Mouse (Mus musculus): ENCODE measurements around the gene Cby1. TPM values are rescaled to one million over a fixed set of nuclear protein-coding genes. Genes with fewer than 3 reads are reported as not detected.
"Not testable (repeated sequence)": the region's sequence is repeated elsewhere in the genome, so short reads cannot be mapped to it uniquely, and the experiment has no call there.

Cby1 gene
- polyA plus RNA-seq, 1 experiment, result 14.7 TPM

DNA sequence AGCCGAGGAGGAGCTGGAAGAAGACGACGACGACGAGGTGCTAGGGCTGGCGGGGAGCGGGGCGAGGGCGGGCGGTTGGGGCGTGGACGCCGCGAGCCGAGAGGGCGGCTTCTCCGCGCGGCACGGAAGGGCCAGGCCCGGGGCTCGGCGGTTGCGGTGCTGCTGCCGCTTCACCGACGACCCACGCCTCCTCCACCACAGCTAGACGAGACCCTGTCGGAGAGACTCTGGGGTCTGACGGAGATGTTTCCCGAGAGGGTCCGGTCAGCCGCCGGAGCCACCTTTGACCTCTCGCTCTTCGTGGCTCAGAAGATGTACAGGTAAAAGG is 11.9 kb downstream of the Cby1 start:
- Histone ChIP-seq H3K27ac (ENCODE audit: insufficient read depth, low read depth, low read length) (no peak overlapping the region), H3K4me1 (ENCODE audit: control insufficient read depth, insufficient read depth, low read length) (peaks cover 2% of the 10 kb centered on the region), H3K4me3 (ENCODE audit: insufficient read depth, low read length) (peak overlapping the region; percentile 92)
- TF ChIP-seq CTCF (IDR thresholded peaks at IDR 0.05; ENCODE audit: low read depth, low read length) (no peak), POLR2A (IDR thresholded peaks at IDR 0.05; ENCODE audit: borderline replicate concordance, low read depth, low read length) (no peak)

GRCm38 (mm10) chr15:79671828-79672348 is 12.9 kb downstream of the Cby1 start:
- not testable (repeated sequence) for H3K27ac ChIP-seq (ENCODE audit: insufficient read depth, low read depth, low read length); H3K4me1 ChIP-seq (ENCODE audit: control insufficient read depth, insufficient read depth, low read length)
- peak overlapping the region; percentile 92 for H3K4me3 ChIP-seq (ENCODE audit: insufficient read depth, low read length)

DNA sequence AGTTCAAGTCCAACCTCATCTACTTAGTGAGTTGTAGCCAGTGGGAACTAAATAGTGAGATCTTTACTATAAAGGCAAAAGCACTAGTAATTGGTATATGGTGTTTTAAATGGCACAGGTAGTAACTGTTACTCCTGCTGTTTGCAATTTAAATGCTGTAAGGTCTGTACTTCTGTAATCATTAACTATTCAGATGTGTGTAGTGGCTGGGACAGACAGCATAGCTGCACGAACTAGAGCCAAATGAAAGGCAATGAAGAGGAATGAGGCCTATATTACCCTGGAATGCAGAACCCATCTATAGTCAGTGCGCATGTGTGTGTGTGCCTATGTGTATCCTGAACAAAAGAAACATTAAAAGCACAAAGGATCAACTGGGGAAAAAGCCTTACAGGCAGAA is 18.9 kb downstream of the Cby1 start:
- TF ChIP-seq CTCF (IDR thresholded peaks at IDR 0.05; ENCODE audit: low read depth, low read length) (no peak), POLR2A (IDR thresholded peaks at IDR 0.05; ENCODE audit: borderline replicate concordance, low read depth, low read length) (no peak)
- Histone ChIP-seq H3K4me1 (ENCODE audit: control insufficient read depth, insufficient read depth, low read length) (peaks cover 15% of the 10 kb centered on the region), H3K27ac (ENCODE audit: insufficient read depth, low read depth, low read length) (no peak overlapping the region), H3K4me3 (ENCODE audit: insufficient read depth, low read length) (no peak overlapping the region)

DNA sequence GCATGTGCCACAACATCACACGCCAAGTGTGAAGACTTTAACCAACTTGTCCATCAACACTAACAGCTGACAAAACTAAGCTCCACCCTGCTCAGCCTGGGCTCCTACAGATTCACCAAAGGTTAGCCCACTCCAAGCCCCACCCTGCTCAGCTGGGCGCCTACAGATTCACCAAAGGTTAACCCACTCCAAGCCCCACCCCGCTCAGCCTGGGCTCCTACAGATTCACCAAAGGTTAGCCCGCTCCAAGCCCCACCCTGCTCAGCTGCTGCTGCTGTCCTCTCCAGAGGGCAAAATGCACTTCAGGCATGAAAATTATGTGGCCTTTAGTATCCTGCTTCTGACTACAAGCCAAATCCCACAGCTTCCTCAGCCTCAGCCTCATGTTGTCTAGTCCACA is 23.0 kb downstream of the Cby1 start:
- TF ChIP-seq CTCF (IDR thresholded peaks at IDR 0.05; ENCODE audit: low read depth, low read length) (no peak), POLR2A (IDR thresholded peaks at IDR 0.05; ENCODE audit: borderline replicate concordance, low read depth, low read length) (no peak)
- Histone ChIP-seq H3K4me3 (ENCODE audit: insufficient read depth, low read length) (no peak overlapping the region), H3K4me1 (ENCODE audit: control insufficient read depth, insufficient read depth, low read length) (peaks cover 33% of the 10 kb centered on the region), H3K27ac (ENCODE audit: insufficient read depth, low read depth, low read length) (no peak overlapping the region)

DNA sequence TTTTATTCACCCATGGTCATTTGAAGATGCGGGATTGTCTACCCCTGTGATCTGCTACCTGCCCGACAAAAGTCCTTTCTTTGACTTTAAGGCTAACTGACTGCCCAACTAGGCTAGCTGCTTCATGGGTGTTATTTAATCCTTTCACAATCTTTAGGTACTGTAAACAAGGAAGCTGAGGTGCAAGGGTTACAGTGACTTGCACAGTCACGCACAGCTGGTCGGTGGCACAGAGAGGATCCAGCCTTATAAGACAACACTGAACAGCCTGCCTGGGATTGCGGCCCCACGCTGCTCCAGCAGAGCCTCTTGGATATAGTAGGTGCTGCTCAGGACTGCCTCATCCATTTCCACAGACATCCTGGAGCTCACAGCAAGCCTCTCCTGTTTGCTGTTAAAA is 24.1 kb downstream of the Cby1 start:
- TF ChIP-seq CTCF (IDR thresholded peaks at IDR 0.05; ENCODE audit: low read depth, low read length) (no peak), POLR2A (IDR thresholded peaks at IDR 0.05; ENCODE audit: borderline replicate concordance, low read depth, low read length) (no peak)
- no peak overlapping the region for H3K4me3 ChIP-seq (ENCODE audit: insufficient read depth, low read length)
- H3K27ac ChIP-seq (ENCODE audit: insufficient read depth, low read depth, low read length), result no peak overlapping the region
- peaks cover 33% of the 10 kb centered on the region for H3K4me1 ChIP-seq (ENCODE audit: control insufficient read depth, insufficient read depth, low read length)

GRCm38 (mm10) chr15:79683707-79684465 is 24.9 kb downstream of the Cby1 start:
- Histone ChIP-seq H3K4me3 (ENCODE audit: insufficient read depth, low read length) (peak overlapping the region; percentile 99), H3K27ac (ENCODE audit: insufficient read depth, low read depth, low read length) (no peak overlapping the region), H3K4me1 (ENCODE audit: control insufficient read depth, insufficient read depth, low read length) (peaks cover 33% of the 10 kb centered on the region)
- no peak for TF ChIP-seq POLR2A (IDR thresholded peaks at IDR 0.05; ENCODE audit: borderline replicate concordance, low read depth, low read length)
- no peak for TF ChIP-seq CTCF (IDR thresholded peaks at IDR 0.05; ENCODE audit: low read depth, low read length)

GRCm38 (mm10) chr15:79684616-79685015 is 25.6 kb downstream of the Cby1 start:
- H3K4me3 ChIP-seq (ENCODE audit: insufficient read depth, low read length), result peak overlapping the region; percentile 99
- TF ChIP-seq POLR2A (IDR thresholded peaks at IDR 0.05; ENCODE audit: borderline replicate concordance, low read depth, low read length) (no peak), CTCF (IDR thresholded peaks at IDR 0.05; ENCODE audit: low read depth, low read length) (no peak)
- H3K27ac ChIP-seq (ENCODE audit: insufficient read depth, low read depth, low read length), result no peak overlapping the region
- H3K4me1 ChIP-seq (ENCODE audit: control insufficient read depth, insufficient read depth, low read length), result peaks cover 37% of the 10 kb centered on the region

- TF ChIP-seq POLR2A (IDR thresholded peaks at IDR 0.05; ENCODE audit: borderline replicate concordance, low read depth, low read length), result no peak
- no peak for TF ChIP-seq CTCF (IDR thresholded peaks at IDR 0.05; ENCODE audit: low read depth, low read length)
- peaks cover 37% of the 10 kb centered on the region for H3K4me1 ChIP-seq (ENCODE audit: control insufficient read depth, insufficient read depth, low read length)
- H3K27ac ChIP-seq (ENCODE audit: insufficient read depth, low read depth, low read length), result 0 out of 2 replicates have a peak overlapping the region, but pooled peaks have one; percentile 11
- peak overlapping the region; percentile 99 for H3K4me3 ChIP-seq (ENCODE audit: insufficient read depth, low read length)
Observed at GRCm38 (mm10) chr15:79685141-79685641, 26.2 kb downstream of the Cby1 start.

DNA sequence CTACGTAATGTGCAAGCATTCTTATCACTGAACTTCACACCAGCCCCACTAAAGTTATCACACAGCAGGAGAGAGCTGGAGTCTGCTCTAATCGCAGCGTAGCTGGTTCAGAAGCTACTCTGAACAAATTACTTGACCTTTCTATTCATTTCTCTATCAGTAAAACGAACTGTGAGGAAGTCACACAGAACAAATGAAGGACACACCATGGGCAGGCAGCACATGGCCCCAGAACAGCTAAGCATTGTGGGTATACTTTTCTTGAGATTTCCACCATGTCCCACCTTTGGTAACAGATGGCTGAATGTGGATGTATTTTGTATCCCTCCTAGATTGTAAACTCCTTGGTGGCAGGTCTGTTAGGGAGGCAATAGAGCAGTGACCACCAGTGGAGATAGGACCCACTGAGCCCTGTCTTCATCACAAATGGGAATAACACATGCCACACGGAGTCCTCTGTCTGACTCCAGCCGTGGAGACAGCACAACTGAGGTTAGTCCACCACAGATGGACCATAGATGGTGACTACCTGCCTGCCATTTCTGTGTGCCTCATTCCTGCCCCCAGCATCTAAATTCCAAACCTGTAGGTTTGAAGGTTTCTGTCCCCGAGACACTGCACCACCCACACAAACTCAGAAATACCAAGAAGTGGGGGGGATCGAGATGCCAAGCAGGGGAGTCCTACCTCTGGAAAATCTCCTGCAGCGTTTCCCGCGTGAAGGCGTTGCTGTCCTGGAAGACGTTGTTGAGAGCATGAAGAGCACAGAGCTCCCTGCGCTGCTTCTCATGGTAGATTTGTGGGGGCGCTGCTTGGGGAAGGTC is 27.3 kb downstream of the Cby1 start:
- Histone ChIP-seq H3K27ac (ENCODE audit: insufficient read depth, low read depth, low read length) (0 out of 2 replicates have a peak overlapping the region, but pooled peaks have one; percentile 27), H3K4me1 (ENCODE audit: control insufficient read depth, insufficient read depth, low read length) (peaks cover 34% of the 10 kb centered on the region), H3K4me3 (ENCODE audit: insufficient read depth, low read length) (peak overlapping the region; percentile 99)
- no peak for TF ChIP-seq POLR2A (IDR thresholded peaks at IDR 0.05; ENCODE audit: borderline replicate concordance, low read depth, low read length)
- no peak for TF ChIP-seq CTCF (IDR thresholded peaks at IDR 0.05; ENCODE audit: low read depth, low read length)

DNA sequence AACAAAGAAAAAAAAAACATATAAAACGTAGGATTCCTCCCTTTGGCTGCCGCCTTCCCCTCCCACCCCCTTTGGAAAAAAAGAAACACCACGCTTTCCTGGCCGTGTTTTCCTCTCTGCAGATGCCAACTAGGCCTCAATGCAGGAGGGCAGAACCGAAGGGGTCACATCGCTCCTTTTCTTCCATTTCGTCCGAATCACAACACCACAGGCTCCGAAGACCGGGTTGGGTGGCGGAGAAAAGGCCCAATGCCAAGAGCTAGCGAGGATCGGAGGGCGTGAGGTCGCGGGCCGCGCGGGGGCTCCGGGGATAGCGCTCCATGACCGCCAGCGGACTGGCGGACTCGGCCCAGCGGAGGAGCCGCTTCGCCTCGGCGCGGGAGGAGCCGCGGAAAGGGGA is 28.2 kb downstream of the Cby1 start:
- H3K27ac ChIP-seq (ENCODE audit: insufficient read depth, low read depth, low read length), result peak overlapping the region; percentile 62
- peaks cover 33% of the 10 kb centered on the region for H3K4me1 ChIP-seq (ENCODE audit: control insufficient read depth, insufficient read depth, low read length)
- peak overlapping the region; percentile 99 for H3K4me3 ChIP-seq (ENCODE audit: insufficient read depth, low read length)
- TF ChIP-seq CTCF (IDR thresholded peaks at IDR 0.05; ENCODE audit: low read depth, low read length), result no peak
- TF ChIP-seq POLR2A (IDR thresholded peaks at IDR 0.05; ENCODE audit: borderline replicate concordance, low read depth, low read length), result no peak

Measured in bone marrow macrophage, adult 2 months (primary cell).